Mouse (Mus musculus) urinary bladder, postnatal 0 days (tissue): Measurements from ENCODE around the gene Ccn6. TPM values are rescaled to one million over a fixed set of nuclear protein-coding genes. Genes with fewer than 3 reads are reported as not detected.

Source experiments
- polyA plus RNA-seq: library from polyadenylated mRNA; unstranded; fragments of >200 nt; fragmentation: Nextera tagmentation; extraction: Ambion mirVana; gene quantifications from 2 replicates; pipeline ENCODE4 v1.2.1, GENCODE M21; 2015

The Ccn6 gene
- polyA plus RNA-seq: 0.11 TPM in 1 of 2 replicates, not detected in the other

DNA sequence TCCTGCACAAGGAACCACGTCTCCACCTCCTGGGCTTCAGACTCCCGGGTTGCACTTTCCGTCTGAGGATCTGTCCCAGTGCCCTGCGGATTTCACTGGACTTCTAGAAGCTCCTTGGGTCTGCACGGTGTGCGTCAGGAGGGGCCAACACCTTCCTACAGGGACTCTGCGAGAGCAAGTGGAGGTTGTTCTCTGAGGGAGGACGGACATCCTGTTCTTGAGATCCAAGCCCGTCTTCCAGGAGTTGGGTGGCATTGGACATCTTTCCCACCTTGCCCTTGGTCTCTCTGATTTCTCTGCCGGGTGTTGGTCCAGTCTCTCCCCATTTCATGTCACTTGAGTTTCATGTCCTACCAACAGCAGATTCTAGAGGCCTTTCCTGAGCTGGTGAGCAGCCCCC, at the start of gene Ccn6:
Ccn6 (minus strand) TSS at position 101 of the 400 bp plus-strand sequence.

GRCm38 (mm10) chr10:39133462-39134310, 29.9 kb downstream of the Ccn6 start, which contains the start of the genes Fam229b and Tube1:
Gene Fam229b, minus strand, starts transcription at chr10:39133914.
Gene Tube1, plus strand, starts transcription at chr10:39133976.

Other genes starting within 250 kb of the Ccn6 start
- gene Lama4, start 198.3 kb downstream of the Ccn6 start, polyA plus RNA-seq: 81.8 and 83.2 TPM in 2 replicates
- 5.9 and 7.1 TPM in 2 replicates for gene Fam229b, start 29.9 kb downstream of the Ccn6 start, polyA plus RNA-seq
- 2.0 and 4.6 TPM in 2 replicates for gene Tube1, start 29.8 kb downstream of the Ccn6 start, polyA plus RNA-seq
- gene Fyn, start 205.1 kb upstream of the Ccn6 start, polyA plus RNA-seq: 6.4 and 7.0 TPM in 2 replicates